Mouse (Mus musculus): ENCODE measurements around the gene Hoxa9. TPM values are rescaled to one million over a fixed set of nuclear protein-coding genes. Genes with fewer than 3 reads are reported as not detected.

Hoxa9 gene
- polyA plus RNA-seq, 1 experiment from 2014 or later = not detected

DNA sequence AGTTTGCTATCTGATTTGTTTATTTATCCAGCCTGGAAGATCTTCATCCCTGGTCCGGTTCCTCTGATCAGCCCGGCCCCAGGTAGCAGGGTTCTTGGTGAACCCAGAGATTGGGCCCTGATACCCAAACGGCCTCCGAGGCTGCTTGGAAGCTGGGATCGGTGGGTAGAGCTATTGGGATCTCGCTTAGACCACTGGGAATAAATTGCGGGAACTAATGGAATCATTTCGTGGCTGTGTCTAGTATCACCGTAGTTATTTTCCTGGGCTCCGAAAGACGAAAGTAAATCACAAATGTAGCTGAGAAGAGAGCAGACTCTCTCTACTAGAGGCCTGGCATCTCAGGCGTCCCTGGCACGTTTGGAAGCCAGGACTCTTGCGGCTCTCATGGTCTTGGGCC lies 25.7 kb downstream of the Hoxa9 start:
- Histone ChIP-seq H3K27ac (replicated peaks; ENCODE audit: low read depth, low read length) (no peak overlapping the region), H3K9me3 (ENCODE audit: control insufficient read depth, low read length) (no peaks in the 10 kb centered on the region), H3K4me2 (ENCODE audit: low read length) (no peak overlapping the region), H3K4me1 (ENCODE audit: control insufficient read depth, insufficient read depth, low read length) (no peaks in the 10 kb centered on the region), H3K4me3 (replicated peaks; ENCODE audit: low read depth, low read length) (no peak overlapping the region), H3K36me3 (ENCODE audit: control insufficient read depth, insufficient read depth, low read length) (no peaks in the 10 kb centered on the region), H3K9ac (replicated peaks; ENCODE audit: low read length) (no peak overlapping the region), H3K27me3 (ENCODE audit: control insufficient read depth, insufficient read depth, low read length) (peaks cover 100% of the 10 kb centered on the region)
- DNase-seq (no peak), ATAC-seq (ENCODE audit: low FRiP score, low TSS enrichment) (no peak)
- WGBS = 5% methylated on average over 14 of the region's 14 CpGs

DNA sequence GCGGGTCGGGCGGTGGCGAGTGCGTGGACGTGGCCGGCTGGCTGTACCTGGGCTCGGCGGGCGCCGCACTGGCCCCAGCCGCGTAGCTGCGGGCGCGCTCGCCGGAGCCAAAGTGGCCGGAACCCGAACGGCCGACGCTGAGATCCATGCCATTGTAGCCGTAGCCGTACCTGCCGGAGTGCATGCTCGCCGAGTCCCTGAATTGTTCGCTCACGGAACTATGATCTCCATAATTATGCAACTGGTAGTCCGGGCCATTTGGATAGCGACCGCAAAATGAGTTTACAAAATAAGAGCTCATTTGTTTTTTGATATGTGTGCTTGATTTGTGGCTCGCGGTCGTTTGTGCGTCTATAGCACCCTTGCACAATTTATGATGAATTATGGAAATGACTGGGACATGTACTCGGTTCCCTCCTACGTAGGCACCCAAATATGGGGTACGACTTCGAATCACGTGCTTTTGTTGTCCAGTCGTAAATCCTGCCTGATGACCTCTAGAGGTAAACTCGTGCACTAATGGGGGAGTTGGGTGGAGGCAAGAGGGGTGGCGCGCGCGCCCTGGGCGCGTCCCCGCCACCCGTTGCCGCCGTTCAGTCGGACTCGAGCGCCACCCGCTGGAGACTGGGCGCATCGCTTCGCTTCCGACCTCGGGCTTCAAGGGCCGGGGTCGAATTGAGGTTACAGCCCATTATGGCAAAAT lies 26.7 kb downstream of the Hoxa9 start, which contains the start of gene Hoxa5:
TSS of gene Hoxa5 (minus strand) at position 538 of the 703 bp plus-strand sequence.
- Histone ChIP-seq H3K4me2 (ENCODE audit: low read length) (peak within 1 kb of the TSS; percentile 29), H3K9me3 (ENCODE audit: control insufficient read depth, low read length) (no peaks in the 10 kb centered on the region), H3K4me1 (ENCODE audit: control insufficient read depth, insufficient read depth, low read length) (no peaks in the 10 kb centered on the region), H3K4me3 (replicated peaks; ENCODE audit: low read depth, low read length) (no peak within 1 kb of the TSS), H3K9ac (replicated peaks; ENCODE audit: low read length) (no peak within 1 kb of the TSS), H3K27me3 (ENCODE audit: control insufficient read depth, insufficient read depth, low read length) (peaks cover 100% of the 10 kb centered on the region), H3K27ac (replicated peaks; ENCODE audit: low read depth, low read length) (no peak within 1 kb of the TSS), H3K36me3 (ENCODE audit: control insufficient read depth, insufficient read depth, low read length) (no peaks in the 10 kb centered on the region)
- no peak for ATAC-seq (ENCODE audit: low FRiP score, low TSS enrichment)
- DNase-seq = no peak
- WGBS = under 1% methylated on average over 65 of the region's 65 CpGs

DNA sequence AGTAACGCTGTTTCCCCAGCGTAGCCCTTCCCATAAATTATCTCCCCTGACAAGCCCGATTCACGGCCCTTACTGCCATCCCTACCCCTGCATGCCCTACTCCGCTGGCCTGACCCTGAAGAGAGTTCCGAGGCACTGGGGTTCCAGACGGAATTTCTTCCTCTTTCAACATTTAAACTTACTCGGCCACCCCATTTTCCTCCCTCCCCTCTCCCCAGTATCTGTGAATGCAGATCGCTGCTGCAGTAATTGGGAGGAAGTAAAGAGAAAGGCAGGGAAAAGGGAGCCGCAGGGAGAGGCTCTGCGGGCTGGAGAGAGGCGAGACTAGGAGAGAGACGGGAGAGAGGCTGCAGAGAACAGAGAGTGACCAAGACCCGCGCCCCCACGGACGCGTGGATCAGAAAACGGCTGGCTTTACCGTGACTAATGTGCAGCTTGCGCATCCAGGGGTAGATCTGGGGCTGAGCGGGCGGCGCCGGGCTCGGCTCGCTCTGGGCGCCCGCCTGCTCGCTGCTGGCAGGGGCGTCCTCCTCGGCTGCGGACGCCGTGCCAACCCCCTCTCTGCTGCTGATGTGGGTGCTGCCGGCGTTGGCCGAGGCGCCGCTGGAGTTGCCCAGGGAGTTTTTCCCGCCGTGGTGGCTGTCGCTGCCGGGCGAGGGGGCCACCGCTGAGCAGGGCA lies 27.4 kb downstream of the Hoxa9 start:
- DNase-seq (no peak), ATAC-seq (ENCODE audit: low FRiP score, low TSS enrichment) (no peak)
- H3K4me2 ChIP-seq (ENCODE audit: low read length) = peak overlapping the region; percentile 29
- H3K27me3 ChIP-seq (ENCODE audit: control insufficient read depth, insufficient read depth, low read length) = peaks cover 100% of the 10 kb centered on the region
- no peaks in the 10 kb centered on the region for H3K36me3 ChIP-seq (ENCODE audit: control insufficient read depth, insufficient read depth, low read length)
- H3K9me3 ChIP-seq (ENCODE audit: control insufficient read depth, low read length) = no peaks in the 10 kb centered on the region
- no peak overlapping the region for H3K27ac ChIP-seq (replicated peaks; ENCODE audit: low read depth, low read length)
- no peaks in the 10 kb centered on the region for H3K4me1 ChIP-seq (ENCODE audit: control insufficient read depth, insufficient read depth, low read length)
- H3K4me3 ChIP-seq (replicated peaks; ENCODE audit: low read depth, low read length) = no peak overlapping the region
- no peak overlapping the region for H3K9ac ChIP-seq (replicated peaks; ENCODE audit: low read length)
- 1% methylated on average over 46 of the region's 46 CpGs for WGBS

DNA sequence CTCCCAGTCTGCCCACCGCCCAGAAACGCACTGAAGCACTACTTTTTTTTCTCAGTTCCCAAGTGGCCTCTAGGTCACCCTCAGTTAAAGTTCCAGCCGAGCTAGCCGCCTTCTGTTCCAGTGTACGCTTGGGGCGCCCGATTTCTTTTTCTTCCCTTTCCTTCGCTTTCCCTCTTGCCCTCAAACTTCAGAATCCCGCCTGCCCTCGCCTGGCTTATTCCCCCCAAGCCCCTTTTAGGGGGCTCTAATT lies 27.8 kb downstream of the Hoxa9 start:
- Histone ChIP-seq H3K4me2 (ENCODE audit: low read length) (no peak overlapping the region), H3K4me1 (ENCODE audit: control insufficient read depth, insufficient read depth, low read length) (no peaks in the 10 kb centered on the region), H3K27me3 (ENCODE audit: control insufficient read depth, insufficient read depth, low read length) (peaks cover 100% of the 10 kb centered on the region), H3K27ac (replicated peaks; ENCODE audit: low read depth, low read length) (no peak overlapping the region), H3K9me3 (ENCODE audit: control insufficient read depth, low read length) (no peaks in the 10 kb centered on the region), H3K9ac (replicated peaks; ENCODE audit: low read length) (no peak overlapping the region), H3K4me3 (replicated peaks; ENCODE audit: low read depth, low read length) (no peak overlapping the region), H3K36me3 (ENCODE audit: control insufficient read depth, insufficient read depth, low read length) (no peaks in the 10 kb centered on the region)
- no peak for ATAC-seq (ENCODE audit: low FRiP score, low TSS enrichment)
- under 1% methylated on average over 10 of the region's 10 CpGs for WGBS
- no peak for DNase-seq

DNA sequence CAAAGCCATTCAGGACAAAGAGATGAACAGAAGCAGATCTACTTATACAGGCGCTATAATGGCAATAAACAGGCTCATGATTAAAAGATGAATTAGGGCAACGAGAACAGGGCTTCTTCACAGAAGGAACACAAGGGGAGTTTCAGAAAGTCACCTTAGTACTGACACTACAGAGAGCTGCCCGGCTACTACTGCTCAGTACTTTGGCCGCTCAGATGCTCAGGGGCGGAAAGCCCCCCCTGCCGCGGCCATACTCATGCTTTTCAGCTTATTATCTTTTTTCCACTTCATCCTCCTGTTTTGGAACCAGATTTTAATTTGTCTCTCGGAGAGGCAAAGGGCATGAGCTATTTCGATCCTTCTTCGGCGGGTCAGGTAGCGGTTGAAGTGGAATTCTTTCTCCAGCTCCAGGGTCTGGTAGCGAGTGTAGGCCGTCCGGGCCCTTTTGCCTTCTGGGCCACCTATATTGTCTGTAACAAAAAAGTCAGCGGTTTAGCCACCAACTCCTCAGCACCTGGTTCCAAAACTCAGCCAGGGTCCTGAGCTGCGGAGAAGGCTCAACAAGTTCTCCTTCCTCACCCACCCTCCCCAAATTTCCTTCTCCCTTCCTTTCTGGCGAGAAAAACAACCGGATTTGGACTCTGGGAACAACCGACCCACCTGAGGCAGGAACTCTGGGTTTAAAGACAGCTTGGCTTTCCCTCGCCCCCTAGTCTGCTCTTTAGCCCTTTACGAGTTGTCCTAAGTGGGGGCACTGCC lies 28.3 kb downstream of the Hoxa9 start:
- DNase-seq = no peak
- Histone ChIP-seq H3K27me3 (ENCODE audit: control insufficient read depth, insufficient read depth, low read length) (peaks cover 100% of the 10 kb centered on the region), H3K4me2 (ENCODE audit: low read length) (no peak overlapping the region), H3K27ac (replicated peaks; ENCODE audit: low read depth, low read length) (no peak overlapping the region), H3K9ac (replicated peaks; ENCODE audit: low read length) (no peak overlapping the region), H3K36me3 (ENCODE audit: control insufficient read depth, insufficient read depth, low read length) (no peaks in the 10 kb centered on the region), H3K9me3 (ENCODE audit: control insufficient read depth, low read length) (no peaks in the 10 kb centered on the region), H3K4me1 (ENCODE audit: control insufficient read depth, insufficient read depth, low read length) (no peaks in the 10 kb centered on the region), H3K4me3 (replicated peaks; ENCODE audit: low read depth, low read length) (no peak overlapping the region)
- 2% methylated on average over 22 of the region's 22 CpGs for WGBS
- no peak for ATAC-seq (ENCODE audit: low FRiP score, low TSS enrichment)

DNA sequence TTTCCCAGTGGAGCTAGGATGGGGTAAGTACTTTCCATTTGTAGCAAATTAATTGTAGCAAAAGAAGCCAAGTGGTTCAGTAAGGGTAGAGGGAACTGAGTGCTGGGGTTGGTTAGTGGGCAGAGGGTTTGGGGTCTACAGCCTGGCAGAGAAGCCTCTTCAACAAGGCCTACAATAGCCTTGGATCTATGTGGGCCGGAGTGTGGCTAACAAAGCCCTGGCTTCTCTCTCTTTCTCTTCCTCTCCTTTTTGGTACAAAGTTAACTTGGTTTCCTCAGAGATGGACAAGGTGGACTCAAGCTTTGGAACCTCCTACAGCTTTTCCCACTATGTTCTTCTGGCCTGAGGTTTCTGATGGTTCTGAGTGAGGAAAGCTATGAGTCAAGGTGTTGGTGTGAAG lies 29.6 kb downstream of the Hoxa9 start:
- Histone ChIP-seq H3K4me3 (replicated peaks; ENCODE audit: low read depth, low read length) (no peak overlapping the region), H3K27me3 (ENCODE audit: control insufficient read depth, insufficient read depth, low read length) (peaks cover 100% of the 10 kb centered on the region), H3K4me1 (ENCODE audit: control insufficient read depth, insufficient read depth, low read length) (no peaks in the 10 kb centered on the region), H3K4me2 (ENCODE audit: low read length) (no peak overlapping the region), H3K27ac (replicated peaks; ENCODE audit: low read depth, low read length) (no peak overlapping the region), H3K9ac (replicated peaks; ENCODE audit: low read length) (no peak overlapping the region), H3K36me3 (ENCODE audit: control insufficient read depth, insufficient read depth, low read length) (no peaks in the 10 kb centered on the region), H3K9me3 (ENCODE audit: control insufficient read depth, low read length) (no peaks in the 10 kb centered on the region)
- ATAC-seq (ENCODE audit: low FRiP score, low TSS enrichment) (no peak), DNase-seq (no peak)
- WGBS = 13% methylated on average over 1 of the region's 1 CpGs

DNA sequence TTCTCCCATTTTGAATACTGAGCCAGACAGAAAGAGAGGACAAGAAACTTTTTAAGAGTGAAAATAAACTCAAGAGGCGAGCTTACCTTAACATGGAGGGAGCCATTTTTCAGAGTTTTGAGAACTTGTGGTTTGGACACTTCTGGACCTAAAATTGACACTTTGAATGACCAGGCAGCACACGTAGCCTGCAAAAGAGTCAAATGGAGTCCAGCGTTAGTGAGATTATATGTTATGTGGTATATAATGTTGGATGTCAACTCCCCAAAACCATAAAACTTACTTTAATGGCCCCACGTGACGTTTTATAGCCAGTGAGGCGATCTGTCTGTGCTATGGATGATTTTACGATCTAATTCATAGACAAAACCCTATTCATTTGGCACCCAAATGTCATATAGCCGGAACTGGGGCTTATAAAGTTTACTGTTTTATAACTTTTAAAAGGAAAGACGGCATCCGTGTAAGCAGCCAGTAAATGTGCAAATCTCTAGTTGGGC lies 30.1 kb downstream of the Hoxa9 start:
- WGBS = 6% methylated on average over 10 of the region's 10 CpGs
- Histone ChIP-seq H3K9me3 (ENCODE audit: control insufficient read depth, low read length) (no peaks in the 10 kb centered on the region), H3K9ac (replicated peaks; ENCODE audit: low read length) (no peak overlapping the region), H3K4me3 (replicated peaks; ENCODE audit: low read depth, low read length) (no peak overlapping the region), H3K4me2 (ENCODE audit: low read length) (no peak overlapping the region), H3K4me1 (ENCODE audit: control insufficient read depth, insufficient read depth, low read length) (no peaks in the 10 kb centered on the region), H3K27ac (replicated peaks; ENCODE audit: low read depth, low read length) (no peak overlapping the region), H3K36me3 (ENCODE audit: control insufficient read depth, insufficient read depth, low read length) (no peaks in the 10 kb centered on the region), H3K27me3 (ENCODE audit: control insufficient read depth, insufficient read depth, low read length) (peaks cover 100% of the 10 kb centered on the region)
- DNase-seq (no peak), ATAC-seq (ENCODE audit: low FRiP score, low TSS enrichment) (no peak)

DNA sequence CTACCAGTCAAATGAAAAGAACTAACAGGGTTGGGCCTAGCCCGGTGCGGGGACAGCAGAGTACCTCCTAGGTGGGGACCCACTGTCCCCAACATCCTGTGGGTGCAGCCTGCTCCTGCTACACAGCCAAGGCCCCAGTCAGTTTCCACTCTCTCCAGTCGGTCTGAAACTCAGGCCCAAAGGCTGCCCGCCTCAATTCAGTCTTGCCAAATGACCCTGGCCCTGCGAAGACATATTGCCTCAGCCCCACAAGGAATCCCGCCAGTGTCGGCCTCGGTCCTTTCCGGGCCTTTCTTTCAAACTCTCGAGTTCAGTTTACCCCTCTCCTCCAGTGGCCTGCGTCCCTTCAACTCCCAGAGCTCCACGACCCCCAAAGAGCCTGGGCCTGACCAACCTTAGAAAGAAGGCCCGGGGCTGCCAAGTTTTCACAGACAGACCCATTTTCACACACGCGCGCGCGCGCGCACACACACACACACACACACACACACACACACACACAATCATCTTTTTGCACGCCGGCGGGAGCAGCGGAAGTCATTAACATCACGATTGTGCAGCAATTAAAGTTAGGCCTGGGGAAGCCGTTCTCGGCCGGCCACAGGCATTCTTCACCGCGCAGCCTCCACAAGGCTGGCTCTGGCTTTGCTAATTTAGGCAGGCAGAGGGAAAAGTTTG lies 30.7 kb downstream of the Hoxa9 start:
- H3K4me3 ChIP-seq (replicated peaks; ENCODE audit: low read depth, low read length) = no peak overlapping the region
- ATAC-seq (ENCODE audit: low FRiP score, low TSS enrichment) = no peak
- H3K9me3 ChIP-seq (ENCODE audit: control insufficient read depth, low read length) = no peaks in the 10 kb centered on the region
- no peak overlapping the region for H3K27ac ChIP-seq (replicated peaks; ENCODE audit: low read depth, low read length)
- no peaks in the 10 kb centered on the region for H3K4me1 ChIP-seq (ENCODE audit: control insufficient read depth, insufficient read depth, low read length)
- WGBS = under 1% methylated on average over 30 of the region's 30 CpGs
- H3K36me3 ChIP-seq (ENCODE audit: control insufficient read depth, insufficient read depth, low read length) = no peaks in the 10 kb centered on the region
- H3K27me3 ChIP-seq (ENCODE audit: control insufficient read depth, insufficient read depth, low read length) = peaks cover 100% of the 10 kb centered on the region
- DNase-seq = no peak
- no peak overlapping the region for H3K9ac ChIP-seq (replicated peaks; ENCODE audit: low read length)
- H3K4me2 ChIP-seq (ENCODE audit: low read length) = no peak overlapping the region
